Mouse (Mus musculus): ENCODE data around the gene Ctsll3.

- no peak for TF ChIP-seq GATA1 (IDR thresholded peaks at IDR 0.05; ENCODE audit: borderline replicate concordance, low read length)
- TF ChIP-seq FLI1 (IDR thresholded peaks at IDR 0.05; ENCODE audit: low read length) = no peak
Measured at GRCm38 (mm10) chr13:60761161-60761560, 41.5 kb downstream of the Ctsll3 start.

All from megakaryocyte, embryonic 14.5 days (primary cell).